Mouse (Mus musculus) heart, embryonic 12.5 days (tissue): ENCODE measurements around the gene Angptl6. TPM values are rescaled to one million over a fixed set of nuclear protein-coding genes. Genes with fewer than 3 reads are reported as not detected.

Source experiments
- ATAC-seq: fragments of 200-750 bp; cut with Nextera tagmentation; 2 replicates; pipeline ENCODE4 v1.8.0; 2017; ENCODE audit warnings: moderate TSS enrichment, moderate library complexity; ENCODE audit not compliant: insufficient number of reproducible peaks, low FRiP score
- H3K27ac ChIP-seq: fragments of 300-500 bp; sonication (generic); 2 replicates; pipeline ENCODE4 v1.5.1; 2016; ENCODE audit warnings: mild to moderate bottlenecking, moderate library complexity; ENCODE audit not compliant: poor library complexity, severe bottlenecking
- H3K27me3 ChIP-seq: fragments of 300-500 bp; sonication (generic); replicated peaks from 2 replicates; pipeline ENCODE4 v1.6.1; 2016; ENCODE audit warnings: mild to moderate bottlenecking, moderate library complexity
- H3K36me3 ChIP-seq: fragments of 300-500 bp; sonication (generic); 2 replicates; pipeline ENCODE4 v1.6.1; 2016; ENCODE audit warnings: mild to moderate bottlenecking, moderate library complexity
- H3K4me1 ChIP-seq: fragments of 300-500 bp; sonication (generic); replicated peaks from 2 replicates; pipeline ENCODE4 v1.6.1; 2016; ENCODE audit warnings: mild to moderate bottlenecking
- H3K4me2 ChIP-seq: fragments of 300-500 bp; sonication (generic); 2 replicates; pipeline ENCODE4 v1.6.1; 2016; ENCODE audit warnings: mild to moderate bottlenecking, moderate library complexity
- H3K4me3 ChIP-seq: fragments of 300-500 bp; sonication (generic); 2 replicates; pipeline ENCODE4 v1.5.1; 2016; ENCODE audit warnings: mild to moderate bottlenecking
- H3K9ac ChIP-seq: fragments of 300-500 bp; sonication (generic); 2 replicates; pipeline ENCODE4 v1.6.1; 2016; ENCODE audit warnings: mild to moderate bottlenecking, moderate library complexity
- H3K9me3 ChIP-seq: fragments of 300-500 bp; sonication (generic); replicated peaks from 2 replicates; pipeline ENCODE4 v1.6.1; 2016; ENCODE audit warnings: mild to moderate bottlenecking, moderate library complexity
- WGBS: fragments of 180-500 bp; shearing (Covaris S2); methylation state at CpG from one replicate; pipeline ENCODE4 v1.1.7; 2016; 5-methylcytosine and 5-hydroxymethylcytosine counted together
- polyA plus RNA-seq: library from polyadenylated mRNA; unstranded; fragments of >200 nt; fragmentation: Nextera tagmentation; extraction: Ambion mirVana; gene quantifications from 2 replicates; pipeline ENCODE4 v1.2.1, GENCODE M21; 2016

Gene Angptl6
- polyA plus RNA-seq, 1 experiment from 2014 or later: 2.5 TPM

- no peaks in the 10 kb centered on the region for H3K27me3 ChIP-seq
- peak overlapping the region; percentile 49 for H3K4me3 ChIP-seq
- no peak for ATAC-seq
- no peaks in the 10 kb centered on the region for H3K36me3 ChIP-seq
- H3K9ac ChIP-seq: peak overlapping the region; percentile 80
- WGBS: 17% methylated on average over 10 of the region's 10 CpGs
- peak overlapping the region; percentile 87 for H3K27ac ChIP-seq
- H3K4me2 ChIP-seq: peak overlapping the region; percentile 72
- peaks cover 11% of the 10 kb centered on the region; the same call in 1 of the 2 replicates for H3K4me1 ChIP-seq
- H3K9me3 ChIP-seq: 0 out of 2 replicates have a peak, but pooled peaks cover 3% of the 10 kb centered on the region
These were observed 839 bp downstream of the Angptl6 start for GRCm38 (mm10) chr9:20878710-20879065.

GRCm38 (mm10) chr9:20878041-20878709, 1.4 kb downstream of the Angptl6 start:
- Histone ChIP-seq H3K9ac (peak overlapping the region; percentile 80), H3K9me3 (0 out of 2 replicates have a peak, but pooled peaks cover 3% of the 10 kb centered on the region), H3K4me3 (peak overlapping the region; percentile 49), H3K36me3 (no peaks in the 10 kb centered on the region), H3K27ac (peak overlapping the region; percentile 87), H3K4me1 (peaks cover 11% of the 10 kb centered on the region; the same call in 1 of the 2 replicates), H3K27me3 (peaks cover 4% of the 10 kb centered on the region; the same call in 1 of the 2 replicates), H3K4me2 (peak overlapping the region; percentile 72)
- peak; percentile 94 for ATAC-seq
- under 1% methylated on average over 69 of the region's 69 CpGs for WGBS

GRCm38 (mm10) chr9:20877118-20878040, 2.1 kb downstream of the Angptl6 start:
- WGBS: 33% methylated on average over 14 of the region's 14 CpGs
- Histone ChIP-seq H3K4me3 (peak overlapping the region; percentile 49), H3K27me3 (peaks cover 4% of the 10 kb centered on the region; the same call in 1 of the 2 replicates), H3K4me1 (peaks cover 11% of the 10 kb centered on the region; the same call in 1 of the 2 replicates), H3K9ac (peak overlapping the region; percentile 64), H3K9me3 (0 out of 2 replicates have a peak, but pooled peaks cover 3% of the 10 kb centered on the region), H3K4me2 (peak overlapping the region; percentile 72), H3K27ac (no peak overlapping the region), H3K36me3 (no peaks in the 10 kb centered on the region)
- peak; percentile 0; the same call in 1 of the 2 replicates for ATAC-seq

DNA sequence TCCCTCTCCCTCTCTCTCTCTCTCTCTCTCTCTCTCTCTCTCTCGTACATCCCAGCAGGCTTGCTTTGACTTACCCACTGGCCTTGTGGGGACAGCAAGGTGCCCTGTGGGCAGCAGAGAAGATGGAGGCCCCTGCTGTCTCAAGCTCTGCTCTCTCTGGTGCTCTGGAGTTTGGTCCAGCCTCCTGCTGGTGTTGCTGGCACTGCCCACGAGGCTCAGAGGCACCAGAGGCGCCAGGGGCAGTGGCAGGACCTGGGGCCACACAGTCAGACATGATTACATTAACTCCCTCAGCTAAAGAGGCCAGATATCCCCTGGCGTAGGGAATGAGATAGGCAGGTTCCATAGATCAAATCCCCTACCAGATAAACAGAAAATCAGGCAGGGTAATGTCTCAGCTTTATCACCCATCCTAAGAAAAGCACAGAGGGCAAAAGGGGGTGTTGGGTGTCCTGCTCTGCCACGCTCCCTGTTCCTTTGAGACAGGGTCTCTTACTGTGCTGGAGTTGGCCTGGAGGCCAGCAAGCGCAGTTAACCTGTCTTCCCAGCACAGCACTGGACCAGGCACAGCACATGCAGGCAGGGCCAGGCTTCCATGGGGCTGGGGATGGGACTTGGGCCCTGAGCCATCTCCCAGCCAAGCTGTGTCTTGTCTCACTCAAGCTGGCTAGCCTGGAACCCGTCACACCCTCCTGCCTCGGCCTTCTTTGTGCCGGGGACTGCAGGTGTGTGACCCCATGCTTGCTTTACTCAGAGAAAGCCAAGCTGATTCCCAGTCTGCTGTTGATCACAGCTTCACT, 3.0 kb downstream of the Angptl6 start:
- Histone ChIP-seq H3K27ac (no peak overlapping the region), H3K4me3 (no peak overlapping the region), H3K9ac (no peak overlapping the region), H3K4me2 (no peak overlapping the region), H3K36me3 (no peaks in the 10 kb centered on the region), H3K27me3 (peaks cover 4% of the 10 kb centered on the region; the same call in 1 of the 2 replicates), H3K9me3 (0 out of 2 replicates have a peak, but pooled peaks cover 3% of the 10 kb centered on the region), H3K4me1 (peaks cover 11% of the 10 kb centered on the region; the same call in 1 of the 2 replicates)
- no peak for ATAC-seq
- 68% methylated on average over 8 of the region's 9 CpGs for WGBS

GRCm38 (mm10) chr9:20875021-20875790, 4.3 kb downstream of the Angptl6 start:
- WGBS: 58% methylated on average over 23 of the region's 23 CpGs

GRCm38 (mm10) chr9:20873521-20873920, 6.0 kb downstream of the Angptl6 start:
- H3K36me3 ChIP-seq: 0 out of 2 replicates have a peak, but pooled peaks cover 2% of the 10 kb centered on the region
- H3K9me3 ChIP-seq: no peaks in the 10 kb centered on the region
- no peak overlapping the region for H3K27ac ChIP-seq
- peaks cover 13% of the 10 kb centered on the region for H3K4me1 ChIP-seq
- H3K4me2 ChIP-seq: no peak overlapping the region
- H3K4me3 ChIP-seq: no peak overlapping the region
- WGBS: 80% methylated on average over 12 of the region's 12 CpGs
- H3K27me3 ChIP-seq: peaks cover 33% of the 10 kb centered on the region
- H3K9ac ChIP-seq: no peak overlapping the region
- no peak for ATAC-seq

More at GRCm38 (mm10) chr9:20875021-20875790, 4.3 kb downstream of the Angptl6 start:
- Histone ChIP-seq H3K27me3 (peaks cover 16% of the 10 kb centered on the region), H3K4me1 (peaks cover 11% of the 10 kb centered on the region; the same call in 1 of the 2 replicates), H3K4me3 (no peak overlapping the region), H3K9me3 (no peaks in the 10 kb centered on the region), H3K36me3 (0 out of 2 replicates have a peak, but pooled peaks cover 2% of the 10 kb centered on the region), H3K27ac (no peak overlapping the region), H3K9ac (no peak overlapping the region), H3K4me2 (no peak overlapping the region)
- ATAC-seq: no peak

DNA sequence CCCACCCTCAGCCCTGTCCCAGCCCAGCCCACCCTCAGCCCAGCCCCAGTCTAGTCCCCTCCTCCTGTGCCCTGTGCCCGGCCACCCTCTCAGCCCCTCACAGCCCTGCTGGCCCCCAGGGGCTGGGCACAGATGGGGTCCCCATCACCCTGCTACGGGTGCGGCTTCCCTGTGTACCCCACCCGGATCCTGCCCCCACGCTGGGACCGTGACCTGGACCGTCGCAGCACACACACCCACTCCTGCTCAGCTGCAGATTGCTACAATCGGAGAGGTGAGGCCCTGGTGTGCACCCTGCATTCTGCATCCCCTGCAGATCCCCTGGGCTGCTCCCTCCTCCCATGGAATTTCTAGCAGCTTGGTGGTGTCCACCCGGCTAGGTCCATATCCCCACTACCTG, 6.5 kb downstream of the Angptl6 start:
- H3K4me2 ChIP-seq: no peak overlapping the region
- peaks cover 36% of the 10 kb centered on the region for H3K27me3 ChIP-seq
- no peak overlapping the region for H3K9ac ChIP-seq
- H3K36me3 ChIP-seq: 0 out of 2 replicates have a peak, but pooled peaks cover 2% of the 10 kb centered on the region
- 85% methylated on average over 10 of the region's 10 CpGs for WGBS
- no peak overlapping the region for H3K4me3 ChIP-seq
- H3K4me1 ChIP-seq: peaks cover 14% of the 10 kb centered on the region
- H3K27ac ChIP-seq: no peak overlapping the region
- no peaks in the 10 kb centered on the region for H3K9me3 ChIP-seq
- no peak for ATAC-seq

- Histone ChIP-seq H3K9me3 (no peaks in the 10 kb centered on the region), H3K4me3 (no peak overlapping the region), H3K9ac (no peak overlapping the region), H3K36me3 (0 out of 2 replicates have a peak, but pooled peaks cover 2% of the 10 kb centered on the region), H3K27me3 (peaks cover 59% of the 10 kb centered on the region), H3K4me2 (no peak overlapping the region), H3K4me1 (peaks cover 10% of the 10 kb centered on the region), H3K27ac (no peak overlapping the region)
- ATAC-seq: no peak
- 68% methylated on average over 12 of the region's 12 CpGs for WGBS
These were observed 9.0 kb downstream of the Angptl6 start for GRCm38 (mm10) chr9:20870211-20871173.

- Histone ChIP-seq H3K9me3 (no peaks in the 10 kb centered on the region), H3K27me3 (peaks cover 59% of the 10 kb centered on the region), H3K36me3 (0 out of 2 replicates have a peak, but pooled peaks cover 2% of the 10 kb centered on the region), H3K4me2 (peak overlapping the region; percentile 69), H3K4me3 (peak overlapping the region; percentile 55), H3K27ac (no peak overlapping the region), H3K4me1 (peaks cover 10% of the 10 kb centered on the region), H3K9ac (peak overlapping the region; percentile 43; the same call in 1 of the 2 replicates)
- 2% methylated on average over 19 of the region's 19 CpGs for WGBS
- ATAC-seq: no peak
These were observed 10.3 kb downstream of the Angptl6 start for GRCm38 (mm10) chr9:20869246-20869645.
